Mouse (Mus musculus) cerebellum, postnatal 10 days (tissue): ENCODE measurements around the gene Map2k5.

Experiments
- DNase-seq, 2 experiments: peaks; one replicate each; pipeline ENCODE4 v3.0.0; 2021; ENCODE audit warnings: mixed read lengths in 2 of 2

Map2k5 gene

DNA sequence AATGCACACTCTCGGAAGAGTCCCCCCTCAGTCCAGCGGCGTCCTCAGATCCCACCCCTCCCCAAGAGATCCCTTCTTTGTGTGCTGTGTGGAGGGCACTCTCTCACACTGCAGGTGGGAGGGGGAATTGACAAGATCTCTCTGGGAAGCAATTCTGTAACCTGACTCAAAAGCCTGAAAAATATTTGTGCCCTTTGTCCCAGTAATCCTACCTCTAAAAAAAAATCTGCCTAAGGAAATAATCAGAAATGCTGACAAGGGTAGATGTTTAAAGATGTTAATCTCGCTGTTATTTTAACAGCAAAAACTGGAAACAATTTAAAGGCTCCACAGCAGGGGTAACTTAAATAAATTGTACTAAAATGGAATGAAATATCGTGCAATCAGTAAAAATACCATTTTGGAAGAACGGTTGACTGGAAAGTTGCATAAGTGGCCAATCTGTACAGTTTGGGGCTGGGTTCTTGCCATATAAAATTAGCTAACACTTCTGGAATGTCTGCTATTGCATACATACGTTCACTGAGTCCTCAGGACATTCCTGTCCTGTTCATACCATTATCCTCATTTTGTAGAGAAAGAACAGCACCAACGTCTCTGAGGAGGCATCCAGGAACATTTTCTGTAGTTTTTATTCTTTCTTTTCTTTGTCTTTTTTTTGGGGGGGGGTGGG lies 255.4 kb downstream of the Map2k5 start:
- DNase-seq, result no peak

DNA sequence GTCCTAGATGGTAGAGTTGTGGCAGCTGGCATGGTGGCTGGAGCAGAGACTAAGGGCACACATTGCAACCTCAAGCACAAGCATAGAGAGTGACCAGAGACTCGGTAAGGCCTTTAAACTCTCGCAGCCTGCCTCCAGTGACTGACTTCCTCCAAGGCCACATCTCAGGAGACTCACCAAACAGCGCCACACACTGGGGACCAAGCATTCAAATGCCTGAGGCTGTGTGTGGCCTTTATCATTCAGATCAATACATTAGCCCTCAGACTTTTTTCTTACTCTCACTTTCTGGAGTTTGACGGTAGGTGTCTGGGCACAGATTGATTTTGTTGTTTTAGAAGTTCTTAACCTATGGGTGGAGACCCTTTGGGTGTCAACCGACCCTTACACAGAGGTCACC lies 259.3 kb downstream of the Map2k5 start:
- no peak for DNase-seq
